Mouse (Mus musculus): ENCODE measurements around the gene Lrrc17. TPM values are rescaled to one million over a fixed set of nuclear protein-coding genes. Genes with fewer than 3 reads are reported as not detected.
"Not testable (repeated sequence)": the region's sequence is repeated elsewhere in the genome, so short reads cannot be mapped to it uniquely, and the experiment has no call there.

The Lrrc17 gene
- polyA plus RNA-seq, 1 experiment from 2014 or later = 2.2 TPM

- Histone ChIP-seq H3K4me3 (ENCODE audit: low read depth, low read length) (no peak overlapping the region), H3K36me3 (ENCODE audit: control insufficient read depth, insufficient read depth) (no peaks in the 10 kb centered on the region)
- WGBS (ENCODE audit: insufficient replicate concordance) = 64% methylated on average over 12 of the region's 12 CpGs
Measured at GRCm38 (mm10) chr5:21608311-21609304, 65.2 kb downstream of the Lrrc17 start.

GRCm38 (mm10) chr5:21610996-21611395 lies 67.6 kb downstream of the Lrrc17 start:
- ATAC-seq (ENCODE audit: low read depth) = no peak
- no peaks in the 10 kb centered on the region for H3K27me3 ChIP-seq (ENCODE audit: control insufficient read depth, insufficient read depth, low read depth, low read length)
- no peaks in the 10 kb centered on the region for H3K36me3 ChIP-seq (ENCODE audit: control insufficient read depth, insufficient read depth)
- no peak overlapping the region for H3K9ac ChIP-seq (ENCODE audit: low read depth, low read length)
- H3K4me1 ChIP-seq (ENCODE audit: control insufficient read depth, low read depth, low read length) = no peaks in the 10 kb centered on the region
- no peak overlapping the region for H3K4me3 ChIP-seq (ENCODE audit: low read depth, low read length)
- 13% methylated on average over 3 of the region's 3 CpGs for WGBS (ENCODE audit: insufficient replicate concordance)
- no peaks in the 10 kb centered on the region for H3K9me3 ChIP-seq (replicated peaks; ENCODE audit: control insufficient read depth, low read length)
- no peak overlapping the region for H3K27ac ChIP-seq (ENCODE audit: low read length)
- H3K4me2 ChIP-seq (ENCODE audit: low read depth, low read length) = no peak overlapping the region

More at GRCm38 (mm10) chr5:21608311-21609304, 65.2 kb downstream of the Lrrc17 start:
- no peaks in the 10 kb centered on the region for H3K9me3 ChIP-seq (replicated peaks; ENCODE audit: control insufficient read depth, low read length)
- ATAC-seq (ENCODE audit: low read depth) = no peak
- H3K27ac ChIP-seq (ENCODE audit: low read length) = no peak overlapping the region
- H3K4me2 ChIP-seq (ENCODE audit: low read depth, low read length) = no peak overlapping the region
- no peaks in the 10 kb centered on the region for H3K4me1 ChIP-seq (ENCODE audit: control insufficient read depth, low read depth, low read length)
- no peaks in the 10 kb centered on the region for H3K27me3 ChIP-seq (ENCODE audit: control insufficient read depth, insufficient read depth, low read depth, low read length)
- no peak overlapping the region for H3K9ac ChIP-seq (ENCODE audit: low read depth, low read length)

- H3K4me2 ChIP-seq (ENCODE audit: low read depth, low read length); H3K36me3 ChIP-seq (ENCODE audit: control insufficient read depth, insufficient read depth); H3K27ac ChIP-seq (ENCODE audit: low read length); H3K9ac ChIP-seq (ENCODE audit: low read depth, low read length); ATAC-seq (ENCODE audit: low read depth); H3K9me3 ChIP-seq (replicated peaks; ENCODE audit: control insufficient read depth, low read length); H3K27me3 ChIP-seq (ENCODE audit: control insufficient read depth, insufficient read depth, low read depth, low read length); H3K4me3 ChIP-seq (ENCODE audit: low read depth, low read length); H3K4me1 ChIP-seq (ENCODE audit: control insufficient read depth, low read depth, low read length): not testable (repeated sequence)
- 88% methylated on average over 11 of the region's 11 CpGs for WGBS (ENCODE audit: insufficient replicate concordance)
Measured at GRCm38 (mm10) chr5:21614299-21614698, 70.9 kb downstream of the Lrrc17 start.

- no peaks in the 10 kb centered on the region for H3K27me3 ChIP-seq (ENCODE audit: control insufficient read depth, insufficient read depth, low read depth, low read length)
- no peak overlapping the region for H3K27ac ChIP-seq (ENCODE audit: low read length)
- no peak overlapping the region for H3K4me3 ChIP-seq (ENCODE audit: low read depth, low read length)
- H3K9ac ChIP-seq (ENCODE audit: low read depth, low read length) = no peak overlapping the region
- H3K4me1 ChIP-seq (ENCODE audit: control insufficient read depth, low read depth, low read length) = peaks cover 3% of the 10 kb centered on the region; the same call in 1 of the 2 replicates
- no peaks in the 10 kb centered on the region for H3K9me3 ChIP-seq (replicated peaks; ENCODE audit: control insufficient read depth, low read length)
- peak; percentile 39; the same call in 1 of the 2 replicates for ATAC-seq (ENCODE audit: low read depth)
- WGBS (ENCODE audit: insufficient replicate concordance) = 28% methylated on average over 3 of the region's 3 CpGs
- H3K4me2 ChIP-seq (ENCODE audit: low read depth, low read length) = no peak overlapping the region
- no peaks in the 10 kb centered on the region for H3K36me3 ChIP-seq (ENCODE audit: control insufficient read depth, insufficient read depth)
Measured at GRCm38 (mm10) chr5:21616450-21617009, 73.2 kb downstream of the Lrrc17 start.

Other genes starting within 250 kb of the Lrrc17 start
- gene Fgl2, start 170.9 kb upstream of the Lrrc17 start, polyA plus RNA-seq (2015; fragmentation: Nextera tagmentation; extraction: Ambion mirVana) = 2.7 TPM in 2 replicates
- 0.13 TPM in 1 of 2 replicates, not detected in the other for gene Ccdc146, start 118.9 kb upstream of the Lrrc17 start, polyA plus RNA-seq (2015; fragmentation: Nextera tagmentation; extraction: Ambion mirVana)
- gene Fam185a, start 118.6 kb upstream of the Lrrc17 start, polyA plus RNA-seq (2015; fragmentation: Nextera tagmentation; extraction: Ambion mirVana) = 2.5 and 2.8 TPM in 2 replicates
- gene Fbxl13, start 102.1 kb downstream of the Lrrc17 start, polyA plus RNA-seq (2015; fragmentation: Nextera tagmentation; extraction: Ambion mirVana) = 0.04 and 0.11 TPM in 2 replicates
- 6.0 and 6.3 TPM in 2 replicates for gene Armc10, start 102.3 kb downstream of the Lrrc17 start, polyA plus RNA-seq (2015; fragmentation: Nextera tagmentation; extraction: Ambion mirVana)
- gene Napepld, start 157.8 kb downstream of the Lrrc17 start, polyA plus RNA-seq (2015; fragmentation: Nextera tagmentation; extraction: Ambion mirVana) = 0.93 and 1.1 TPM in 2 replicates
- 38.4 and 42.4 TPM in 2 replicates for gene Pmpcb, start 193.6 kb downstream of the Lrrc17 start, polyA plus RNA-seq (2015; fragmentation: Nextera tagmentation; extraction: Ambion mirVana)
- gene Dnajc2, start 241.7 kb downstream of the Lrrc17 start, polyA plus RNA-seq (2015; fragmentation: Nextera tagmentation; extraction: Ambion mirVana) = 17.5 and 20.8 TPM in 2 replicates
- gene Psmc2, start 241.7 kb downstream of the Lrrc17 start, polyA plus RNA-seq (2015; fragmentation: Nextera tagmentation; extraction: Ambion mirVana) = 95.5 and 113 TPM in 2 replicates

Data from liver, embryonic 16.5 days (tissue).